Mouse (Mus musculus) CH12.LX (cell line): Measurements from ENCODE around the gene Rbp4. TPM values are rescaled to one million over a fixed set of nuclear protein-coding genes. Genes with fewer than 3 reads are reported as not detected.

ENCODE experiments used
- DNase-seq: peaks from one replicate; pipeline ENCODE4 v3.0.0-alpha.2; 2013; ENCODE audit errors: extremely low read depth
- H3K27ac ChIP-seq: 2 replicates; pipeline ENCODE4 v1.5.1; 2012; ENCODE audit warnings: low read depth, mild to moderate bottlenecking, control low read depth, moderate library complexity; ENCODE audit not compliant: insufficient read depth
- H3K27me3 ChIP-seq: replicated peaks from 2 replicates; pipeline ENCODE3; 2012; ENCODE audit warnings: inconsistent platforms
- H3K36me3 ChIP-seq, 2 experiments: replicated peaks in 1 of 2; 2 replicates each; pipeline versions ENCODE3 to v1.6.1; 2012; ENCODE audit warnings: inconsistent platforms in 1 of 2, low read length in 1 of 2, mild to moderate bottlenecking in 1 of 2, mixed read lengths in 1 of 2, moderate library complexity in 1 of 2; ENCODE audit not compliant: control insufficient read depth in 1 of 2, insufficient read depth in 1 of 2
- H3K4me1 ChIP-seq, 2 experiments: 2 replicates each; pipeline ENCODE4 v1.6.1; 2012; ENCODE audit warnings: inconsistent platforms in 1 of 2, moderate library complexity in 1 of 2; ENCODE audit not compliant: insufficient read depth in 2 of 2, control insufficient read depth in 1 of 2
- H3K4me2 ChIP-seq: 2 replicates; pipeline ENCODE4 v1.6.1; 2012; ENCODE audit warnings: low read depth, mild to moderate bottlenecking, control low read depth; ENCODE audit not compliant: poor library complexity, insufficient read depth, severe bottlenecking
- H3K4me3 ChIP-seq, 3 experiments: fragments of 150-350 bp in 1 of 3; sonication (generic) in 1 of 3; replicated peaks in 1 of 3; 2 replicates each; pipeline versions ENCODE3 to v1.5.1; 2011 to 2012; ENCODE audit warnings: low read depth in 2 of 3, low read length in 2 of 3, mild to moderate bottlenecking in 2 of 3, moderate library complexity in 2 of 3, control low read depth in 1 of 3, improper control_type of control experiment in 1 of 3, inconsistent platforms in 1 of 3, mixed read lengths in 1 of 3; ENCODE audit not compliant: poor library complexity in 1 of 3
- H3K79me2 ChIP-seq: replicated peaks from 2 replicates; pipeline ENCODE4 v1.6.1; 2012; ENCODE audit warnings: mild to moderate bottlenecking, moderate library complexity; ENCODE audit not compliant: control insufficient read depth, poor library complexity, insufficient read depth, severe bottlenecking; ENCODE audit errors: extremely low read depth
- H3K9ac ChIP-seq: 2 replicates; pipeline ENCODE4 v1.6.1; 2012; ENCODE audit warnings: low read depth, mild to moderate bottlenecking, control low read depth, moderate library complexity; ENCODE audit not compliant: insufficient read depth
- H3K9me3 ChIP-seq: replicated peaks from 2 replicates; pipeline ENCODE3; 2012; ENCODE audit warnings: low read length, inconsistent platforms, mixed read lengths
- CHD2 ChIP-seq: IDR thresholded peaks from 2 replicates; pipeline ENCODE4 v1.6.1; 2011; ENCODE audit warnings: low read length, improper control_type of control experiment
- E2F4 ChIP-seq: IDR thresholded peaks from 2 replicates; pipeline ENCODE4 v1.6.1; 2011; ENCODE audit warnings: low read depth, low read length, improper control_type of control experiment; ENCODE audit not compliant: insufficient replicate concordance
- IRF4 ChIP-seq: IDR thresholded peaks from 2 replicates; pipeline ENCODE4 v1.6.1; 2014; ENCODE audit warnings: low read depth, mild to moderate bottlenecking, inconsistent platforms, low read length, improper control_type of control experiment
- JUN ChIP-seq: IDR thresholded peaks from 2 replicates; pipeline ENCODE4 v1.6.1; 2011; ENCODE audit warnings: low read depth, mild to moderate bottlenecking, low read length, improper control_type of control experiment, moderate library complexity; ENCODE audit not compliant: insufficient read depth
- MAFK ChIP-seq: IDR thresholded peaks from 2 replicates; pipeline ENCODE4 v1.6.1; 2011; ENCODE audit warnings: low read length, improper control_type of control experiment; ENCODE audit not compliant: insufficient replicate concordance
- MAX ChIP-seq: IDR thresholded peaks from 2 replicates; pipeline ENCODE4 v1.6.1; 2011; ENCODE audit warnings: low read length, improper control_type of control experiment
- MAZ ChIP-seq: IDR thresholded peaks from 2 replicates; pipeline ENCODE4 v1.6.1; 2012; ENCODE audit warnings: low read depth, mild to moderate bottlenecking, inconsistent platforms, low read length, improper control_type of control experiment, moderate library complexity
- MYC ChIP-seq: IDR thresholded peaks from 2 replicates; pipeline ENCODE4 v1.6.1; 2011; ENCODE audit warnings: low read depth, mild to moderate bottlenecking, improper control_type of control experiment, low read length
- NELFE ChIP-seq: IDR thresholded peaks from 2 replicates; pipeline ENCODE4 v1.6.1; 2011; ENCODE audit warnings: low read depth, low read length, improper control_type of control experiment
- NRF1 ChIP-seq: IDR thresholded peaks from 2 replicates; pipeline ENCODE4 v1.6.1; 2014; ENCODE audit warnings: low read depth, mild to moderate bottlenecking, inconsistent platforms, low read length, improper control_type of control experiment, moderate library complexity
- PAX5 ChIP-seq: IDR thresholded peaks from 2 replicates; pipeline ENCODE4 v1.6.1; 2012; ENCODE audit warnings: low read length, inconsistent platforms, mixed read lengths
- POLR2A ChIP-seq: IDR thresholded peaks from 2 replicates; pipeline ENCODE4 v1.6.1; 2011; ENCODE audit warnings: low read depth, mild to moderate bottlenecking, improper control_type of control experiment, low read length
- POLR2AphosphoS2 ChIP-seq: IDR thresholded peaks from 2 replicates; pipeline ENCODE4 v1.6.1; 2011; ENCODE audit warnings: low read depth, low read length, improper control_type of control experiment
- RAD21 ChIP-seq: IDR thresholded peaks from 2 replicates; pipeline ENCODE4 v1.6.1; 2011; ENCODE audit warnings: low read depth, mild to moderate bottlenecking, low read length, improper control_type of control experiment, moderate library complexity
- RCOR1 ChIP-seq: conservative IDR thresholded peaks from 2 replicates; pipeline ENCODE4 v1.6.1; 2012; ENCODE audit warnings: low read depth, mild to moderate bottlenecking, inconsistent platforms, low read length, improper control_type of control experiment
- SIN3A ChIP-seq: IDR thresholded peaks from 2 replicates; pipeline ENCODE4 v1.6.1; 2012; ENCODE audit warnings: low read length, improper control_type of control experiment, inconsistent platforms
- SMC3 ChIP-seq: IDR thresholded peaks from 2 replicates; pipeline ENCODE4 v1.6.1; 2011; ENCODE audit warnings: low read depth, low read length, improper control_type of control experiment
- TBP ChIP-seq: conservative IDR thresholded peaks from 2 replicates; pipeline ENCODE4 v1.6.1; 2011; ENCODE audit warnings: low read depth, low read length, improper control_type of control experiment
- TCF12 ChIP-seq: IDR thresholded peaks from 2 replicates; pipeline ENCODE4 v1.6.1; 2014; ENCODE audit warnings: low read depth, mild to moderate bottlenecking, inconsistent platforms, low read length, improper control_type of control experiment
- UBTF ChIP-seq: IDR thresholded peaks from 2 replicates; pipeline ENCODE4 v1.6.1; 2012; ENCODE audit warnings: low read depth, mild to moderate bottlenecking, inconsistent platforms, low read length, improper control_type of control experiment, moderate library complexity
- USF1 ChIP-seq: IDR thresholded peaks from 2 replicates; pipeline ENCODE4 v1.6.1; 2014; ENCODE audit warnings: low read depth, mild to moderate bottlenecking, inconsistent platforms, low read length, improper control_type of control experiment
- USF2 ChIP-seq: conservative IDR thresholded peaks from 2 replicates; pipeline ENCODE4 v1.6.1; 2011; ENCODE audit warnings: low read depth, low read length, improper control_type of control experiment
- dilution Hi-C: fragments of 300-500 bp; cut with MboI; formaldehyde crosslinking; loops from 2 replicates; pipeline ENCODE4 v1.14.3; 2020; ENCODE audit warnings: low sequenced_read_pairs; ENCODE audit not compliant: extremely low pct_unique_long_range_greater_than_20kb, extremely low pct_ligation_motif_present
- in situ Hi-C: fragments of 300-500 bp; cut with MboI; formaldehyde crosslinking; loops from 3 replicates; pipeline ENCODE4 v1.14.3; 2019; ENCODE audit warnings: low sequenced_read_pairs, low pct_ligation_motif_present, low pct_unique_long_range_greater_than_20kb, mixed read lengths
- polyA plus RNA-seq: library from polyadenylated mRNA; unstranded; fragments of >175 nt; gene quantifications from 2 replicates; pipeline ENCODE4 v1.2.1, GENCODE M21; 2012; ENCODE audit warnings: low read depth; ENCODE audit not compliant: insufficient read length
- total RNA-seq, 2 experiments: library from RNA; depleted of rRNA; stranded (reverse); fragments of 300-350 nt in 1 of 2; fragments of >200 nt in 1 of 2; gene quantifications; 2 replicates each; pipeline ENCODE4 v1.2.3; 2012 to 2014

Rbp4 gene
- total and polyA plus RNA-seq, 3 experiments = 0.13 TPM; not detected in 2

DNA sequence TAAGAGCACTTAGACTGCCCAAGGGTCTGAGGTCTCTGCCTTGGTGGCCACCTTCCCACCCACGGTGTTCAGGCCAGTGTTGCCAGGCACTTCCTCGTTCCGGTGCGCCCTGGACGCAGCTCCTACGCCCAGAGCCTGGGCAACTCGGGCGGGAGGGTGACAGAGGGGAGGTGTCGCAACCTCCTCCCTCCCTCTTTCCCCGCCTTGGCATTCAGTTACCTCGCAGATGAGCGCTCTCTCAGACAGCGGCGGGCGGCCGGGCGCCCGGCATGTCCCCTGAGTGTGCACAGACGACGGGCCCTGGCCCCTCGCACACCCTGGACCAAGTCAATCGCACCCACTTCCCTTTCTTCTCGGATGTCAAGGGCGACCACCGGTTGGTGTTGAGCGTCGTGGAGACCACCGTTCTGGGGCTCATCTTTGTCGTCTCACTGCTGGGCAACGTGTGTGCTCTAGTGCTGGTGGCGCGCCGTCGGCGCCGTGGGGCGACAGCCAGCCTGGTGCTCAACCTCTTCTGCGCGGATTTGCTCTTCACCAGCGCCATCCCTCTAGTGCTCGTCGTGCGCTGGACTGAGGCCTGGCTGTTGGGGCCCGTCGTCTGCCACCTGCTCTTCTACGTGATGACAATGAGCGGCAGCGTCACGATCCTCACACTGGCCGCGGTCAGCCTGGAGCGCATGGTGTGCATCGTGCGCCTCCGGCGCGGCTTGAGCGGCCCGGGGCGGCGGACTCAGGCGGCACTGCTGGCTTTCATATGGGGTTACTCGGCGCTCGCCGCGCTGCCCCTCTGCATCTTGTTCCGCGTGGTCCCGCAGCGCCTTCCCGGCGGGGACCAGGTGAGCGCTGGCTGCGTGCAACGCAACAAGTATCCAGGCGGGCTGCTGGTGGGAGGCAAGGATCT lies 28.0 kb downstream of the Rbp4 start, which contains the start of gene Ffar4:
Gene Ffar4, plus strand, starts transcription at position 214 of the 901 bp plus-strand sequence.
- no peak within 1 kb of the TSS for H3K4me3 ChIP-seq

DNA sequence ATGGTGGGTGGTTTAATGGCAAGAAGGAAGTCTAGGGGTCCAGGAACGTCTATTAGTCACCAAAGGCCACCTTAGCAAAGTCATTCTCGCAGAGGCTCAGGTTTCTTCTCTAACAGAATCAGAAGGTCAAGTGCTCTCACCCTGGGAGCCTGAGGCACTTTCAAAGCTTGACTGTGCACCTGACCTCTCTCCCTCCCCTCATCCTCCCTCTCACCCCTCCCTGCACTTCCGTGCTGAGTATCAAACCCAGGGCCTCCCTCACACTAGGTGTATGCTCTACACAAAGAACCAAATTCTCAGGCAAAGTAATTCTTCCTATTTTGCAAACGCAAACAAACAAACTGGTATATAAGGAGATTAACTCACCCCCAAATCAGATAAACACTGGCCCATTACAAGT lies 28.9 kb downstream of the Rbp4 start:
- Histone ChIP-seq H3K27ac (no peak overlapping the region), H3K9ac (no peak overlapping the region), H3K4me1 (peaks cover 13 to 20% of the 10 kb centered on the region in 2 experiments), H3K4me3 (no peak overlapping the region), H3K27me3 (no peaks in the 10 kb centered on the region), H3K36me3 (no peaks in the 10 kb centered on the region), H3K9me3 (peaks cover 4% of the 10 kb centered on the region), H3K79me2 (no peaks in the 10 kb centered on the region), H3K4me2 (no peak overlapping the region)
- DNase-seq = no peak
- TF ChIP-seq E2F4 (no peak), JUN (no peak), USF1 (no peak), UBTF (no peak), MAZ (no peak), MAFK (no peak), RCOR1 (no peak), SIN3A (no peak), SMC3 (no peak), NRF1 (no peak), PAX5 (no peak), CHD2 (no peak), NELFE (no peak), POLR2A (no peak), RAD21 (no peak), POLR2AphosphoS2 (no peak), IRF4 (no peak)
- in situ Hi-C loops (no loop called here), dilution Hi-C loops (no loop called here)

More for the DNA sequence above, 28.0 kb downstream of the Rbp4 start, which contains the start of gene Ffar4:
- Histone ChIP-seq H3K9ac (no peak within 1 kb of the TSS), H3K36me3 (no peaks in the 10 kb centered on the region), H3K79me2 (no peaks in the 10 kb centered on the region), H3K4me2 (no peak within 1 kb of the TSS), H3K27me3 (no peaks in the 10 kb centered on the region), H3K27ac (no peak within 1 kb of the TSS), H3K4me1 (peaks cover 5 to 11% of the 10 kb centered on the region in 2 experiments; a peak in 3 of 4 replicates), H3K9me3 (peaks cover 4% of the 10 kb centered on the region)
- TF ChIP-seq MAX (no peak), TCF12 (no peak), RAD21 (no peak), USF2 (no peak), MYC (no peak), TBP (no peak)
- in situ Hi-C loops = no loop called here
- dilution Hi-C loops = no loop called here
- no peak for DNase-seq
